Mouse (Mus musculus) ES-E14 (cell line): ENCODE measurements at regions not wholly inside any gene's neighbourhood (a gene's known extent, or its start where the extent isn't known, plus 50 kb on each side); places are given as distances from the start of the nearest gene placed in this dataset.

Experiments
- CHD2 ChIP-seq: IDR thresholded peaks from 2 replicates; pipeline ENCODE4 v1.6.1; 2014; ENCODE audit warnings: mild to moderate bottlenecking, low read depth, low read length, inconsistent platforms
- HCFC1 ChIP-seq: IDR thresholded peaks from 2 replicates; pipeline ENCODE4 v1.6.1; 2012; ENCODE audit warnings: low read length, inconsistent platforms, borderline replicate concordance; ENCODE audit not compliant: insufficient read depth
- MAFK ChIP-seq: IDR thresholded peaks from 2 replicates; pipeline ENCODE4 v1.6.1; 2014; ENCODE audit warnings: mild to moderate bottlenecking, low read depth, low read length, inconsistent platforms; ENCODE audit not compliant: insufficient read depth
- ZC3H11A ChIP-seq: IDR thresholded peaks from 2 replicates; pipeline ENCODE4 v1.6.1; 2012; ENCODE audit warnings: low read depth, mild to moderate bottlenecking, inconsistent platforms, low read length, borderline replicate concordance
- ZNF384 ChIP-seq: IDR thresholded peaks from 2 replicates; pipeline ENCODE4 v1.6.1; 2012; ENCODE audit warnings: low read depth, low read length, inconsistent platforms

GRCm38 (mm10) chr3:31573849-31574248 lies 263.7 kb upstream of the Slc7a14 start:
- TF ChIP-seq ZNF384 (no peak), HCFC1 (no peak), CHD2 (no peak), ZC3H11A (no peak), MAFK (no peak)
